Mouse (Mus musculus): ENCODE measurements at regions not wholly inside any gene's neighbourhood (a gene's known extent, or its start where the extent isn't known, plus 50 kb on each side); places are given as distances from the start of the nearest gene placed in this dataset.

- DNase-seq (ENCODE audit: low read depth, low spot score), result no peak
These were observed 50.8 kb upstream of the Haao start for GRCm38 (mm10) chr17:83898531-83898930.

Data from A20 (cell line).